ENCODE assay signal across 24 mouse cellular contexts in the genomic region with DNA sequence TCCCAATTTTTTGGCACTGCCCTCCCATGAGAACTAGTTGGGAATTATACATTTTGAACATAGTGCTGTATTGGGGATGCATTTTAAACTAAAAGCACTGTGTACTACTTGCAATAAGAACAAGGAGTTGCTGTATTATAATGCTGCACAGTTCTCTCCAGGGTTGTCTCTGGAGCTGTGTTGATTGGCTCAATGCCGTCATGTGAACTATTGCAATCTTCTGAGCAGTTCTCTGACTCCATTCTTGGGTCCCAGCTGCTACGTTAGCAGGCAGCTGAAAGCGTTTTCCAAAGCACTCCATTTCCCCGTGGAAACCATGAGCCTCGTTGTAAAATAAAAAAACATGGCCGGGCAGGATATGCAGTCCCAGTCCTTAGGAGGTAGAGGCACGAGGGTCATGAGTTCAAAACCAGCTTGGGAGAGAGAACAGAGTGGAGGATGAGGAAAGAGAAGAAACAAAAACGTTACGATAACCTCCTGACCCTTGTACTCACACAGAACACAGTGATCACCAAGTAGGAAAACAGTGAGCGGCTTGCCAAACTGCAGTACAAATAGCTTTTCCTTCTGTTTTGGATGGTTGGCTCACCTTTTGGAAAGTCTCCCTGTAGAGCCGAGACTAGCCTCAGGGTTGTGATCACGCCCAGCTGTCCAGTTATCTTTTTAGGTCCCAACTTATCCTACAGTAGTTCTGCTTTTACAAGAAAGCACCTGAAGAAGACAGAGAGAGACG.
A peak's percentile ranks its signal among the peaks of the same experiment; 100 is the strongest.
DNase-seq lines count a peak whose midpoint lies in the region; ATAC-seq and TF ChIP-seq lines count a peak whose summit lies in the region.
"Had no signal": no experiment of that assay in that cellular context is flagged by ENCODE, and none has a peak within 500 bp of the region (broad histone marks: within the 10 kb centered on the region; RNA-seq: fewer than 3 reads in every experiment).

No protein-coding gene starts in this region.

- no peak overlapping the region for H3K4me2 ChIP-seq in forebrain, embryonic 13.5 days
- no peak overlapping the region for H3K4me2 ChIP-seq in forebrain, embryonic 15.5 days (replicated peaks)
- H3K4me2 ChIP-seq in heart, postnatal 0 days (ENCODE audit: low read depth, low read length) = no peak overlapping the region
- H3K4me2 ChIP-seq: embryonic facial prominence, embryonic 15.5 days; intestine, embryonic 15.5 days had no signal

- H3K9me3 ChIP-seq in forebrain, embryonic 13.5 days (replicated peaks) = no peaks in the 10 kb centered on the region
- H3K9me3 ChIP-seq in forebrain, embryonic 15.5 days = no peaks in the 10 kb centered on the region
- H3K9me3 ChIP-seq in heart, postnatal 0 days (replicated peaks; ENCODE audit: control insufficient read depth, low read length) = no peaks in the 10 kb centered on the region
- H3K9me3 ChIP-seq: embryonic facial prominence, embryonic 15.5 days; intestine, embryonic 15.5 days; midbrain, embryonic 10.5 days had no signal

- TF ChIP-seq EP300 in heart, postnatal 0 days (IDR thresholded peaks at IDR 0.05; ENCODE audit: low read depth) = no peak

- H3K27me3 ChIP-seq in forebrain, embryonic 13.5 days = no peaks in the 10 kb centered on the region
- H3K27me3 ChIP-seq in forebrain, embryonic 15.5 days = no peaks in the 10 kb centered on the region
- H3K27me3 ChIP-seq in heart, postnatal 0 days (ENCODE audit: control insufficient read depth, insufficient read depth, low read length) = no peaks in the 10 kb centered on the region
- no peaks in the 10 kb centered on the region for H3K27me3 ChIP-seq in liver, adult 2 months (ENCODE audit: control insufficient read depth, insufficient read depth, low read length)
- H3K27me3 ChIP-seq: embryonic facial prominence, embryonic 15.5 days; intestine, embryonic 15.5 days had no signal

- H3K9ac ChIP-seq in forebrain, embryonic 13.5 days = no peak overlapping the region
- no peak overlapping the region for H3K9ac ChIP-seq in forebrain, embryonic 15.5 days (replicated peaks)
- no peak overlapping the region for H3K9ac ChIP-seq in heart, postnatal 0 days (replicated peaks; ENCODE audit: low read depth, low read length)
- peak overlapping the region; percentile 1; the same call in 1 of the 2 replicates for H3K9ac ChIP-seq in liver, adult 2 months (ENCODE audit: low read depth, low read length)
- H3K9ac ChIP-seq: embryonic facial prominence, embryonic 15.5 days; intestine, embryonic 15.5 days; liver, embryonic 14.5 days had no signal

- 0 out of 2 replicates have a peak, but pooled peaks have one; percentile 16 for ATAC-seq in forebrain, embryonic 13.5 days
- ATAC-seq in forebrain, embryonic 15.5 days (replicated peaks) = no peak
- no peak for ATAC-seq in heart, postnatal 0 days (ENCODE audit: insufficient read depth, low read depth)
- ATAC-seq: intestine, embryonic 15.5 days; midbrain, embryonic 16.5 days had no signal

- peak; percentile 28 for DNase-seq in heart, postnatal 0 days (ENCODE audit: low spot score)
- DNase-seq in heart, postnatal 4 days = no peak
- DNase-seq in liver, adult 2 months (ENCODE audit: extremely low read depth, low read depth, low spot score) = peak; percentile 97
- no peak for DNase-seq in liver
- DNase-seq in layer of hippocampus, adult 18-20 months (ENCODE audit: low spot score in 2 of 2) = no peak
- DNase-seq: adrenal gland, postnatal 25 days; cerebellum, adult 9-10 months; gastrocnemius, postnatal 25 days; heart, adult 2 months; heart, postnatal 36 days; kidney, adult 8-10 months; kidney, postnatal 10 days; left cerebral cortex, postnatal 4 days; thymus, adult 18-20 months; thymus, postnatal 36 days had no signal

- H3K4me1 ChIP-seq in forebrain, embryonic 13.5 days = no peaks in the 10 kb centered on the region
- H3K4me1 ChIP-seq in forebrain, embryonic 15.5 days = no peaks in the 10 kb centered on the region
- H3K4me1 ChIP-seq in heart, postnatal 0 days (ENCODE audit: control insufficient read depth, insufficient read depth) = no peaks in the 10 kb centered on the region
- H3K4me1 ChIP-seq in liver, adult 2 months (ENCODE audit: control insufficient read depth, insufficient read depth, low read length) = peaks cover 9% of the 10 kb centered on the region
- H3K4me1 ChIP-seq: embryonic facial prominence, embryonic 15.5 days; intestine, embryonic 15.5 days; midbrain, embryonic 10.5 days had no signal

- 76% methylated on average over 13 of the region's 13 CpGs for WGBS in forebrain, embryonic 13.5 days
- WGBS in forebrain, embryonic 15.5 days = 75% methylated on average over 13 of the region's 13 CpGs
- WGBS in heart, postnatal 0 days = 54% methylated on average over 13 of the region's 13 CpGs
- 26% methylated on average over 13 of the region's 13 CpGs for WGBS in liver, adult 2 months

- no peaks in the 10 kb centered on the region for H3K79me2 ChIP-seq in liver, adult 2 months (ENCODE audit: control insufficient read depth, insufficient read depth, low read length)

- no peak for TF ChIP-seq CTCF in heart, postnatal 0 days (IDR thresholded peaks at IDR 0.05; ENCODE audit: low read depth)
- no peak for TF ChIP-seq CTCF in liver, adult 2 months (IDR thresholded peaks at IDR 0.05; ENCODE audit: low read depth, low read length)

- no peak overlapping the region for H3K4me3 ChIP-seq in forebrain, embryonic 13.5 days
- H3K4me3 ChIP-seq in forebrain, embryonic 15.5 days = no peak overlapping the region
- no peak overlapping the region for H3K4me3 ChIP-seq in heart, postnatal 0 days (ENCODE audit: low read depth, low read length)
- no peak overlapping the region for H3K4me3 ChIP-seq in liver, adult 2 months (ENCODE audit: insufficient read depth, low read depth, low read length)
- H3K4me3 ChIP-seq: embryonic facial prominence, embryonic 15.5 days; heart, adult 2 months; intestine, embryonic 15.5 days; midbrain, embryonic 10.5 days; myocyte had no signal

- TF ChIP-seq POLR2A in liver, adult 2 months (IDR thresholded peaks at IDR 0.05; ENCODE audit: extremely low read depth, insufficient read depth, low read length) = no peak

- H3K27ac ChIP-seq in forebrain, embryonic 13.5 days = no peak overlapping the region
- no peak overlapping the region for H3K27ac ChIP-seq in forebrain, embryonic 15.5 days (replicated peaks)
- no peak overlapping the region for H3K27ac ChIP-seq in heart, postnatal 0 days (ENCODE audit: low read depth)
- peak overlapping the region; percentile 63 for H3K27ac ChIP-seq in liver, adult 2 months (replicated peaks; ENCODE audit: insufficient read depth, low read depth, low read length)
- H3K27ac ChIP-seq: embryonic facial prominence, embryonic 15.5 days; heart, adult 2 months; intestine, embryonic 15.5 days; liver, embryonic 14.5 days; macrophage; midbrain, embryonic 10.5 days had no signal

- H3K36me3 ChIP-seq in forebrain, embryonic 13.5 days (ENCODE audit: poor library complexity, severe bottlenecking) = no peaks in the 10 kb centered on the region
- H3K36me3 ChIP-seq in forebrain, embryonic 15.5 days = no peaks in the 10 kb centered on the region
- peaks cover 84% of the 10 kb centered on the region for H3K36me3 ChIP-seq in heart, postnatal 0 days (replicated peaks; ENCODE audit: control insufficient read depth, insufficient read depth, low read length)
- H3K36me3 ChIP-seq in liver, adult 2 months (ENCODE audit: control insufficient read depth, insufficient read depth, low read length) = no peaks in the 10 kb centered on the region
- H3K36me3 ChIP-seq: embryonic facial prominence, embryonic 15.5 days; intestine, embryonic 15.5 days; midbrain, embryonic 10.5 days had no signal

Comparison
In these comparisons a context has a peak if more than half of its experiments do, and no peak if none do; other contexts are left out.
1. DNase-seq: peak in heart, postnatal 0 days (single experiment) and liver, adult 2 months (single experiment); none in heart, postnatal 4 days (single experiment), liver (single experiment) and layer of hippocampus, adult 18-20 months (0 of 2).